Mouse (Mus musculus): ENCODE measurements around the gene Trpm6. TPM values are rescaled to one million over a fixed set of nuclear protein-coding genes. Genes with fewer than 3 reads are reported as not detected.

Gene Trpm6
- total RNA-seq, 1 experiment: 0.80 TPM

- H3K4me1 ChIP-seq (ENCODE audit: control insufficient read depth in 2 of 2, insufficient read depth in 2 of 2, low read length in 2 of 2, poor library complexity in 1 of 2): no peaks in the 10 kb centered on the region
- H3K4me3 ChIP-seq (ENCODE audit: insufficient read depth in 1 of 2, low read depth in 1 of 2, low read length in 2 of 2, poor library complexity in 1 of 2, severe bottlenecking in 1 of 2): no peak overlapping the region
- TF ChIP-seq MAFK (IDR thresholded peaks at IDR 0.05; ENCODE audit: insufficient read depth, low read depth, low read length) (no peak), CHD2 (IDR thresholded peaks at IDR 0.05; ENCODE audit: low read depth, low read length) (no peak), ZNF384 (IDR thresholded peaks at IDR 0.05; ENCODE audit: low read depth, low read length) (no peak), ZC3H11A (IDR thresholded peaks at IDR 0.05; ENCODE audit: borderline replicate concordance, low read depth, low read length) (no peak)
- no peak overlapping the region for H3K27ac ChIP-seq (ENCODE audit: insufficient read depth, low read depth, low read length, poor library complexity, severe bottlenecking)
- H3K36me3 ChIP-seq (ENCODE audit: control insufficient read depth, insufficient read depth, low read length, poor library complexity, severe bottlenecking): no peaks in the 10 kb centered on the region
- H3K9me3 ChIP-seq (ENCODE audit: control insufficient read depth, insufficient read depth, low read depth, low read length): no peaks in the 10 kb centered on the region
- in situ Hi-C loops (cut with MboI; ENCODE audit: low sequenced_read_pairs in 2 of 2, unreplicated experiment in 2 of 2): no loop called here
- DNase-seq (ENCODE audit: low read depth, low spot score): no peak
- no peak overlapping the region for H3K9ac ChIP-seq (ENCODE audit: insufficient read depth, low read depth, low read length, poor library complexity, severe bottlenecking)
Measured at GRCm38 (mm10) chr19:18902694-18903067, 152.9 kb downstream of the Trpm6 start.

GRCm38 (mm10) chr19:18905511-18905910 is 155.7 kb downstream of the Trpm6 start:
- in situ Hi-C loops (cut with MboI; ENCODE audit: low sequenced_read_pairs in 2 of 2, unreplicated experiment in 2 of 2): no loop called here
- Histone ChIP-seq H3K36me3 (ENCODE audit: control insufficient read depth, insufficient read depth, low read length, poor library complexity, severe bottlenecking) (no peaks in the 10 kb centered on the region), H3K9ac (ENCODE audit: insufficient read depth, low read depth, low read length, poor library complexity, severe bottlenecking) (no peak overlapping the region), H3K9me3 (ENCODE audit: control insufficient read depth, insufficient read depth, low read depth, low read length) (no peaks in the 10 kb centered on the region), H3K4me1 (ENCODE audit: control insufficient read depth in 2 of 2, insufficient read depth in 2 of 2, low read length in 2 of 2, poor library complexity in 1 of 2) (no peaks in the 10 kb centered on the region), H3K4me3 (ENCODE audit: insufficient read depth in 1 of 2, low read depth in 1 of 2, low read length in 2 of 2, poor library complexity in 1 of 2, severe bottlenecking in 1 of 2) (no peak overlapping the region), H3K27ac (ENCODE audit: insufficient read depth, low read depth, low read length, poor library complexity, severe bottlenecking) (no peak overlapping the region)
- TF ChIP-seq CHD2 (IDR thresholded peaks at IDR 0.05; ENCODE audit: low read depth, low read length) (no peak), ZNF384 (IDR thresholded peaks at IDR 0.05; ENCODE audit: low read depth, low read length) (no peak), HCFC1 (IDR thresholded peaks at IDR 0.05; ENCODE audit: borderline replicate concordance, insufficient read depth, low read length) (no peak)
- no peak for DNase-seq (ENCODE audit: low read depth, low spot score)

- Histone ChIP-seq H3K36me3 (ENCODE audit: control insufficient read depth, insufficient read depth, low read length, poor library complexity, severe bottlenecking) (no peaks in the 10 kb centered on the region), H3K4me1 (ENCODE audit: control insufficient read depth in 2 of 2, insufficient read depth in 2 of 2, low read length in 2 of 2, poor library complexity in 1 of 2) (no peaks in the 10 kb centered on the region), H3K9ac (ENCODE audit: insufficient read depth, low read depth, low read length, poor library complexity, severe bottlenecking) (no peak overlapping the region), H3K4me3 (ENCODE audit: insufficient read depth in 1 of 2, low read depth in 1 of 2, low read length in 2 of 2, poor library complexity in 1 of 2, severe bottlenecking in 1 of 2) (no peak overlapping the region), H3K9me3 (ENCODE audit: control insufficient read depth, insufficient read depth, low read depth, low read length) (no peaks in the 10 kb centered on the region), H3K27ac (ENCODE audit: insufficient read depth, low read depth, low read length, poor library complexity, severe bottlenecking) (no peak overlapping the region)
- in situ Hi-C loops (cut with MboI; ENCODE audit: low sequenced_read_pairs in 2 of 2, unreplicated experiment in 2 of 2): no loop called here
- TF ChIP-seq HCFC1 (IDR thresholded peaks at IDR 0.05; ENCODE audit: borderline replicate concordance, insufficient read depth, low read length) (no peak), ZC3H11A (IDR thresholded peaks at IDR 0.05; ENCODE audit: borderline replicate concordance, low read depth, low read length) (no peak), MAFK (IDR thresholded peaks at IDR 0.05; ENCODE audit: insufficient read depth, low read depth, low read length) (no peak), ZNF384 (IDR thresholded peaks at IDR 0.05; ENCODE audit: low read depth, low read length) (no peak), CHD2 (IDR thresholded peaks at IDR 0.05; ENCODE audit: low read depth, low read length) (no peak)
- DNase-seq (ENCODE audit: low read depth, low spot score): no peak
Measured at GRCm38 (mm10) chr19:18909641-18910040, 159.9 kb downstream of the Trpm6 start.

GRCm38 (mm10) chr19:18911755-18912340 is 162.1 kb downstream of the Trpm6 start:
- no peak overlapping the region for H3K9ac ChIP-seq (ENCODE audit: insufficient read depth, low read depth, low read length, poor library complexity, severe bottlenecking)
- H3K27ac ChIP-seq (ENCODE audit: insufficient read depth, low read depth, low read length, poor library complexity, severe bottlenecking): no peak overlapping the region
- no peaks in the 10 kb centered on the region for H3K9me3 ChIP-seq (ENCODE audit: control insufficient read depth, insufficient read depth, low read depth, low read length)
- no peak for TF ChIP-seq ZC3H11A (IDR thresholded peaks at IDR 0.05; ENCODE audit: borderline replicate concordance, low read depth, low read length)
- TF ChIP-seq ZNF384 (IDR thresholded peaks at IDR 0.05; ENCODE audit: low read depth, low read length): no peak
- TF ChIP-seq CHD2 (IDR thresholded peaks at IDR 0.05; ENCODE audit: low read depth, low read length): no peak
- no peak for TF ChIP-seq MAFK (IDR thresholded peaks at IDR 0.05; ENCODE audit: insufficient read depth, low read depth, low read length)
- no peak for TF ChIP-seq HCFC1 (IDR thresholded peaks at IDR 0.05; ENCODE audit: borderline replicate concordance, insufficient read depth, low read length)
- no peak for DNase-seq (ENCODE audit: low read depth, low spot score)
- in situ Hi-C loops (cut with MboI; ENCODE audit: low sequenced_read_pairs in 2 of 2, unreplicated experiment in 2 of 2): no loop called here
- H3K4me1 ChIP-seq (ENCODE audit: control insufficient read depth in 2 of 2, insufficient read depth in 2 of 2, low read length in 2 of 2, poor library complexity in 1 of 2): no peaks in the 10 kb centered on the region
- no peaks in the 10 kb centered on the region for H3K36me3 ChIP-seq (ENCODE audit: control insufficient read depth, insufficient read depth, low read length, poor library complexity, severe bottlenecking)
- no peak overlapping the region for H3K4me3 ChIP-seq (ENCODE audit: insufficient read depth in 1 of 2, low read depth in 1 of 2, low read length in 2 of 2, poor library complexity in 1 of 2, severe bottlenecking in 1 of 2)

GRCm38 (mm10) chr19:18941391-18941790 is 191.6 kb downstream of the Trpm6 start:
- no peak for DNase-seq (ENCODE audit: low read depth, low spot score)
- Histone ChIP-seq H3K4me3 (ENCODE audit: insufficient read depth in 1 of 2, low read depth in 1 of 2, low read length in 2 of 2, poor library complexity in 1 of 2, severe bottlenecking in 1 of 2) (no peak overlapping the region), H3K9ac (ENCODE audit: insufficient read depth, low read depth, low read length, poor library complexity, severe bottlenecking) (no peak overlapping the region), H3K36me3 (ENCODE audit: control insufficient read depth, insufficient read depth, low read length, poor library complexity, severe bottlenecking) (no peaks in the 10 kb centered on the region), H3K27ac (ENCODE audit: insufficient read depth, low read depth, low read length, poor library complexity, severe bottlenecking) (no peak overlapping the region), H3K4me1 (ENCODE audit: control insufficient read depth in 2 of 2, insufficient read depth in 2 of 2, low read length in 2 of 2, poor library complexity in 1 of 2) (no peaks in the 10 kb centered on the region), H3K9me3 (ENCODE audit: control insufficient read depth, insufficient read depth, low read depth, low read length) (no peaks in the 10 kb centered on the region)
- in situ Hi-C loops (cut with MboI; ENCODE audit: low sequenced_read_pairs in 2 of 2, unreplicated experiment in 2 of 2): no loop called here
- TF ChIP-seq MAFK (IDR thresholded peaks at IDR 0.05; ENCODE audit: insufficient read depth, low read depth, low read length): no peak
- TF ChIP-seq ZNF384 (IDR thresholded peaks at IDR 0.05; ENCODE audit: low read depth, low read length): no peak
- TF ChIP-seq CHD2 (IDR thresholded peaks at IDR 0.05; ENCODE audit: low read depth, low read length): no peak
- no peak for TF ChIP-seq ZC3H11A (IDR thresholded peaks at IDR 0.05; ENCODE audit: borderline replicate concordance, low read depth, low read length)
- TF ChIP-seq HCFC1 (IDR thresholded peaks at IDR 0.05; ENCODE audit: borderline replicate concordance, insufficient read depth, low read length): no peak

Other genes with a start within 250 kb of the Trpm6 start
- gene Ostf1, start 118.2 kb upstream of the Trpm6 start, total RNA-seq (2012; rRNA removed): 26.0 and 45.5 TPM in 2 replicates
- 6.4 and 6.8 TPM in 2 replicates for gene Nmrk1, start 118.0 kb upstream of the Trpm6 start, total RNA-seq (2012; rRNA removed)
- gene Carnmt1, start 79.2 kb upstream of the Trpm6 start, total RNA-seq (2012; rRNA removed): 22.5 and 23.6 TPM in 2 replicates
- 22.4 and 32.8 TPM in 2 replicates for gene D030056L22Rik, start 36.8 kb upstream of the Trpm6 start, total RNA-seq (2012; rRNA removed)

All from ES-E14 (cell line).